In genomic region chr14:26379071-26379470, GRCm38 (mm10) we compare ENCODE assay signal across 20 mouse cellular contexts.
DNase-seq lines count a peak whose midpoint lies in the region; ATAC-seq and TF ChIP-seq lines count a peak whose summit lies in the region.
"Had no signal": no experiment of that assay in that cellular context is flagged by ENCODE, and none has a peak within 500 bp of the region (broad histone marks: within the 10 kb centered on the region; RNA-seq: fewer than 3 reads in every experiment).

No protein-coding gene starts in this region.

- DNase-seq in heart, embryonic 10.5 days (ENCODE audit: low spot score) = peak; percentile 65
- DNase-seq in heart, adult 9 months (ENCODE audit: low spot score in 2 of 2) = no peak
- peak; percentile 69 for DNase-seq in ES-E14 (ENCODE audit: low read depth, low spot score)
- DNase-seq in embryo, embryonic 11 days = peak; percentile 52
- peak; percentile 25 for DNase-seq in neural tube, embryonic 11.5 days (ENCODE audit: low spot score)
- DNase-seq in lung, adult 18-20 months = no peak
- DNase-seq in midbrain, postnatal 0 days (ENCODE audit: low spot score) = no peak
- no peak for DNase-seq in adrenal gland, postnatal 14 days
- DNase-seq: adrenal gland, postnatal 10 days; cerebellum, postnatal 36 days; heart, adult 2 months; kidney, postnatal 10 days; layer of hippocampus, adult 9-11 months; lung, postnatal 36 days; thymus, adult 2 months had no signal

- in situ Hi-C loops in ES-E14 (cut with MboI; ENCODE audit: low sequenced_read_pairs in 2 of 2, unreplicated experiment in 2 of 2) = no loop called here

- H3K4me3 ChIP-seq in heart, embryonic 10.5 days = no peak overlapping the region
- no peak overlapping the region for H3K4me3 ChIP-seq in ES-E14 (ENCODE audit: insufficient read depth in 1 of 2, low read depth in 1 of 2, low read length in 2 of 2, poor library complexity in 1 of 2, severe bottlenecking in 1 of 2)
- H3K4me3 ChIP-seq in neural tube, embryonic 11.5 days (ENCODE audit: low read depth, low read length) = no peak overlapping the region
- no peak overlapping the region for H3K4me3 ChIP-seq in midbrain, postnatal 0 days (ENCODE audit: low read depth, low read length)
- H3K4me3 ChIP-seq: erythroblast, embryonic 14.5 days; heart, adult 2 months; midbrain, embryonic 15.5 days; neural tube, embryonic 13.5 days had no signal

- 64% methylated on average over 3 of the region's 3 CpGs for WGBS in heart, embryonic 10.5 days
- WGBS in neural tube, embryonic 11.5 days = 40% methylated on average over 3 of the region's 3 CpGs
- 31% methylated on average over 3 of the region's 3 CpGs for WGBS in midbrain, postnatal 0 days

- no peaks in the 10 kb centered on the region for H3K9me3 ChIP-seq in heart, embryonic 10.5 days
- no peaks in the 10 kb centered on the region for H3K9me3 ChIP-seq in ES-E14 (ENCODE audit: control insufficient read depth, insufficient read depth, low read depth, low read length)
- no peaks in the 10 kb centered on the region for H3K9me3 ChIP-seq in neural tube, embryonic 11.5 days (ENCODE audit: control insufficient read depth, low read length)
- no peaks in the 10 kb centered on the region for H3K9me3 ChIP-seq in midbrain, postnatal 0 days (ENCODE audit: low read length)
- H3K9me3 ChIP-seq: midbrain, embryonic 15.5 days; neural tube, embryonic 13.5 days had no signal

- no peak overlapping the region for H3K27ac ChIP-seq in heart, embryonic 10.5 days
- peak overlapping the region; percentile 42; the same call in 1 of the 2 replicates for H3K27ac ChIP-seq in ES-E14 (ENCODE audit: insufficient read depth, low read depth, low read length, poor library complexity, severe bottlenecking)
- no peak overlapping the region for H3K27ac ChIP-seq in neural tube, embryonic 11.5 days (ENCODE audit: low read depth, low read length)
- no peak overlapping the region for H3K27ac ChIP-seq in midbrain, postnatal 0 days (ENCODE audit: low read depth, low read length)
- H3K27ac ChIP-seq: heart, adult 2 months; liver, embryonic 14.5 days; midbrain, embryonic 15.5 days; neural tube, embryonic 13.5 days had no signal

- H3K27me3 ChIP-seq in heart, embryonic 10.5 days (ENCODE audit: insufficient read depth, poor library complexity, severe bottlenecking) = no peaks in the 10 kb centered on the region
- H3K27me3 ChIP-seq in neural tube, embryonic 11.5 days (ENCODE audit: control insufficient read depth, insufficient read depth, low read length) = no peaks in the 10 kb centered on the region
- no peaks in the 10 kb centered on the region for H3K27me3 ChIP-seq in midbrain, postnatal 0 days (ENCODE audit: insufficient read depth, low read length)
- H3K27me3 ChIP-seq: midbrain, embryonic 15.5 days; neural tube, embryonic 13.5 days had no signal

- no peak overlapping the region for H3K9ac ChIP-seq in ES-E14 (ENCODE audit: insufficient read depth, low read depth, low read length, poor library complexity, severe bottlenecking)
- no peak overlapping the region for H3K9ac ChIP-seq in neural tube, embryonic 11.5 days (ENCODE audit: low read length)
- H3K9ac ChIP-seq in midbrain, postnatal 0 days (replicated peaks; ENCODE audit: low read length, poor library complexity, severe bottlenecking) = no peak overlapping the region
- H3K9ac ChIP-seq: liver, embryonic 14.5 days; midbrain, embryonic 15.5 days; neural tube, embryonic 13.5 days had no signal

- no peak for ATAC-seq in neural tube, embryonic 11.5 days (ENCODE audit: insufficient read depth, low FRiP score, low TSS enrichment)
- ATAC-seq in midbrain, postnatal 0 days (ENCODE audit: low FRiP score) = no peak
- ATAC-seq: intestine, embryonic 16.5 days; midbrain, embryonic 15.5 days had no signal

- no peak overlapping the region for H3K4me2 ChIP-seq in neural tube, embryonic 11.5 days (ENCODE audit: low read depth)
- H3K4me2 ChIP-seq in midbrain, postnatal 0 days (ENCODE audit: low read depth, low read length, poor library complexity, severe bottlenecking) = no peak overlapping the region
- H3K4me2 ChIP-seq: midbrain, embryonic 15.5 days; neural tube, embryonic 13.5 days had no signal

- TF ChIP-seq CTCF in midbrain, postnatal 0 days (IDR thresholded peaks at IDR 0.05) = no peak

- no peaks in the 10 kb centered on the region for H3K4me1 ChIP-seq in heart, embryonic 10.5 days
- peaks cover 0 to 10% of the 10 kb centered on the region in 2 experiments; a peak in 1 of 4 replicates for H3K4me1 ChIP-seq in ES-E14 (ENCODE audit: control insufficient read depth in 2 of 2, insufficient read depth in 2 of 2, low read length in 2 of 2, poor library complexity in 1 of 2)
- H3K4me1 ChIP-seq in neural tube, embryonic 11.5 days (ENCODE audit: control insufficient read depth, insufficient read depth, low read length) = no peaks in the 10 kb centered on the region
- no peaks in the 10 kb centered on the region for H3K4me1 ChIP-seq in midbrain, postnatal 0 days (ENCODE audit: insufficient read depth, low read length)
- H3K4me1 ChIP-seq: midbrain, embryonic 15.5 days; neural tube, embryonic 13.5 days had no signal

- no peaks in the 10 kb centered on the region for H3K36me3 ChIP-seq in heart, embryonic 10.5 days
- H3K36me3 ChIP-seq in ES-E14 (ENCODE audit: control insufficient read depth, insufficient read depth, low read length, poor library complexity, severe bottlenecking) = no peaks in the 10 kb centered on the region
- H3K36me3 ChIP-seq in neural tube, embryonic 11.5 days (ENCODE audit: control insufficient read depth, insufficient read depth, low read length) = no peaks in the 10 kb centered on the region
- no peaks in the 10 kb centered on the region for H3K36me3 ChIP-seq in midbrain, postnatal 0 days (ENCODE audit: insufficient read depth, low read length)
- H3K36me3 ChIP-seq: midbrain, embryonic 15.5 days; neural tube, embryonic 13.5 days had no signal

TF ChIP-seq in ES-E14, 5 proteins besides CTCF, POLR2A, EP300 and RAD21:
- TF ChIP-seq ZNF384 (IDR thresholded peaks at IDR 0.05; ENCODE audit: low read depth, low read length) = no peak
- no peak for TF ChIP-seq CHD2 (IDR thresholded peaks at IDR 0.05; ENCODE audit: low read depth, low read length)
- no peak for TF ChIP-seq ZC3H11A (IDR thresholded peaks at IDR 0.05; ENCODE audit: borderline replicate concordance, low read depth, low read length)
- peak; percentile 98 for TF ChIP-seq MAFK (IDR thresholded peaks at IDR 0.05; ENCODE audit: insufficient read depth, low read depth, low read length)
- no peak for TF ChIP-seq HCFC1 (IDR thresholded peaks at IDR 0.05; ENCODE audit: borderline replicate concordance, insufficient read depth, low read length)
TF ChIP-seq in ES-E14: peak in this region for 1.

Comparison
In these comparisons a context has a peak if more than half of its experiments do, and no peak if none do; other contexts are left out.
1. DNase-seq: peak in heart, embryonic 10.5 days (single experiment), ES-E14 (single experiment), embryo, embryonic 11 days (single experiment) and neural tube, embryonic 11.5 days (single experiment); none in heart, adult 9 months (0 of 2), lung, adult 18-20 months (0 of 2), midbrain, postnatal 0 days (single experiment) and adrenal gland, postnatal 14 days (single experiment).